Mouse (Mus musculus) layer of hippocampus, adult 8-10 months (tissue): ENCODE measurements around the gene Samd11. TPM values are rescaled to one million over a fixed set of nuclear protein-coding genes. Genes with fewer than 3 reads are reported as not detected.
A peak's percentile ranks its signal among the peaks of the same experiment; 100 is the strongest.

Experiments used
- DNase-seq, 2 experiments: peaks; one replicate each; pipeline ENCODE4 v3.0.0; 2022; ENCODE audit warnings: low spot score in 2 of 2
- total RNA-seq, 4 experiments: library from RNA; stranded (reverse); gene quantifications; 2 replicates each; pipeline ENCODE4 v1.2.4; 2022

Gene Samd11
- 1 to 10 TPM; 5.1 to 7.9 (median 6.0) TPM for total RNA-seq

DNA sequence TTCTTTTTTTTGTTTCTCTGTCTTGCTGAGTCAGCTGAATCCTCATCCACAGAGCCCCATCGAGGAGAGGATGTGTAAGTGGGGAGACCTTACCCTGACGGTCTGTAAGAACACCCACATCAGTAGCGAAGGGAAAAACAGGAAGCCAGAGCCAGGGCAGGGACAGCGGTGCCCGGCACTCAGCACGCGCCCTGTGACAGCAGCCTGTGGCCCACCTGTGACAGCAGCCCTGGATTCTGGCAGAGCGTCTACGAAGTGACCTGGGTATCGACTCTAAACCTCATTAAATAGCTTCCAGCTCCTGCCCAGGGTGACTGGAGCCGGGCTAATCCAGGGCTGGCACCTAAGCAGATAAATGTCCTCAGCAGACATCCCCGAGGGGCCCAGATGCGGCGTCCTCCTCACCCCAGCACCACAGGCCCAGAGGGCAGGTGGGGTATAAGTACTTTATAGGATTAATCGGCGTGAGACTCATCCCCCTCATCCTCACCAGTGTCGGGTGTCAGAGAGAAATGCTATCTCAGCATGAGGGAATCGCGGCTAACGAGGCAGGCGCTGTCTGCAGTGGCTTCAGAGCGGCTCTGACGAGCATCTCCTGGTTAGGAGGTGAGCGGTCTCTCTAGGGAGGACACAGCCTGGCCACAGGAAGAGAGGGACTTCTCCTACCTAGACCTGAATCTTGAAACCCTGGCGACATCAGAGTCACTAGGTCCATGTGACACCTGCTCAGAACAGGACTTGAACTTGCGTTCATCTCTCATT, at the start of gene Samd11:
Gene Samd11 (minus strand): TSS at position 580 of the 762 bp plus-strand sequence.
- no peak for DNase-seq

DNA sequence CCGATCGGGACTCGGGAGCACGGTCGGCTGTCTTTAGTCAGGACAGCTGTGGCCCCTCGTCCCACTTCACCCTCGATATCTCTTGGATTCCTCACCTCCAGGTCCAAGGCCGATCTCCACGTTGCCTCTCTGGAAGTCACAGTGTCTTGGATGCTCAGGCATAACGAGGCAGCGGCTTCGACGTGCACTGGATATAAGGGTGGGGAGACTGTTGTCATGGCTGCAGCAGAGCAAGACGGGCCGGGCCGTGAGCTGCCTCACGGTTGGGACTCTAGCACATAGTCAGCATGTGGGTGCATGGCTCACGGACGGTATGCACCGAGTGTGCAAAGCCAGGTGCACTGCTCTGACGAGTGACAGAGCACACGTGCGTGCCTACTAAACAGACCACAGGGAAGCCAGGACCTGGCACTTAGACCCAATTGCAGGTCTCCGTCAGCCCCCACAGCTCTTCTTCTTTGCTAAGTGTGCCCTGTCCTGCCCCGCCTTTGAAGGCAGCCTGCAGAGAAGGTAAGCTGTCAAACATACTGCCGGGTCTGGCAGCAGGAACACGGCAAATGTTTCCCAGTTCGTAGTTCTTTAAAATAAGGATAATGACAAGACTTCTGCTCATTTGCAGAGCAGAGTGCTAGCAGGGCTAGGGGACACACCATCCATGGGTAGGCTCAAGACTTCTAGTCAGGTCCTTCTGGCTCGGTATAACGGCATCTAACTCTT, 938 bp downstream of the Samd11 start:
- DNase-seq: no peak

- no peak for DNase-seq
These were observed 2.4 kb downstream of the Samd11 start for GRCm38 (mm10) chr4:156253043-156253442.

GRCm38 (mm10) chr4:156252619-156253018, 2.8 kb downstream of the Samd11 start:
- no peak for DNase-seq

DNA sequence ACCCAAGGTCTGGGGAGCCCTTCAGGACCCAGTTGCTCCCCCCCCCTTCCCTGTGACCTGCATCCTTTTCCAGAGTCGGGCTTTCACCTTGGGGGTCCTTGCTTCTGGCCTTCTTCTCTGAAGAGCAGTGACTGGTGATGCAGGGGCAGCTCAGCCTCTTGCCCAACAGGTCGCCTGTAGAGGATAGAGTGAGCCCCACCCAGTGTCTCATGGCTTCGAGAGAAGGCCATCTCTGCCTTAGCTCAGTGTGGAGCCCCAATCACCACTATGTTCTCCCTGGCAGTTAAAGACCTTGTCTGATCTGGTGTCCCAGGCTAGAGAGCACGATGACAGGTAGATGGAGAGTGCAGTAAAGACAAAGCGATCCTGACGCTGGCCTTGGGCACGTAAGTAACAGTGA, 3.3 kb downstream of the Samd11 start:
- no peak for DNase-seq

DNA sequence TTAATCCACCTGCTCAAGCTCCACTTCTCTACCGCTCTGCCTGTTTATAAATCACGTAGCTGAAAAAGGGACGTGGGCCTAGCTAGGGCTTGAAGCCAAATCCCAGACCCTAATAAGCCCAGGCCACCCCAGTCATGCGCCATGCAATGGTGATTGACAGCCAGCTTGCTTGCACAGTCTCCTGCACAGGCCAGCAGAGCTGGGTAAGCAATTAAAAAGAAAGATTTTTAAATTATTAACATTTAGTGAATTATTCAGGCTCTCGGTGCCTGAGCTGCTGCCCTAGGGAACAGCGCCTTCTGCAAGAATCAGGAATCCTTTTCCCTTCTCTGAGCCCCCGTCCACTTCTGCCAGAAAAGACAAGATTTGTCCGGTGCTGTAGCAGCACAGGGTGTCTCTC, 4.4 kb downstream of the Samd11 start:
- no peak for DNase-seq

- DNase-seq: no peak
These were observed 5.9 kb downstream of the Samd11 start for GRCm38 (mm10) chr4:156249567-156249966.

- no peak for DNase-seq
These were observed 18.6 kb downstream of the Samd11 start for GRCm38 (mm10) chr4:156236651-156237447.

DNA sequence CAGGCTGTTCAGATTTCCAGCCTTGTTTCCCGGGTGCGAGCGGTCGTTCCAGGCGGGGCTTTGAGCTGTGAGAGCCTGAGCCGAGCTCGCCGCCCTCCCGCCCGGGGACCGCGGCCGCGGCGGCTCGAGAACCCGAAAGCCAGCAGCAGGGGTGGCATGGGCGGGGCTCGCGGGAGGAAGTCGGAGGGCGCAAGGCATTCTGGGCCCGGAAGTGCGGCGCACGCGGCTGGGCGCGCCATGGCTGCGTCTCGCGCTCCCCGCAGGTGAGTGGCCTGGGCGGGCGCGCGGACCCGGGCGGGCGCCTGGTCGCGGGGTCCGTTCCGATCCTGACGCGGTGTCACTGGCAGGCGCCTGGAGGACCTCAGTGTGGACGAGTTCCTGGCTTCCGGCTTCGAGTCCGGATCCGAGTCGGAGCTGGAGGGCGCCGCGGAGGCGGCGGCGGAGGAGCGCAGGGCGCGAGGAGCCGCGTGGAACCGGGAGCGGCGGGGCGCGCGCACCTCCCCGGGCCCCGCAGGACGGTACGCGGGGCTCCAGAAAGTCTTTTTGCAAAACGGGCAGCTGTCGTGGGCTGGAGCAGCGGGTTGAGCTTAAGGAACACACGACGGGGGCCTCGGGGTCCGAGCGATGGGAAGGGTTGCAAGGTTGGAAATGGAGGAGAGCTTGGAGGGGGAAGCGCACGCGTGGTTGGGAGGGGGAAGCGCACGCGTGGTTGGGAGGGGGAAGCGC, 19.5 kb downstream of the Samd11 start, which contains the start of gene Noc2l:
Gene Noc2l (plus strand): TSS at position 203 of the 726 bp plus-strand sequence.
- peak; percentile 77 to 83 for DNase-seq

DNA sequence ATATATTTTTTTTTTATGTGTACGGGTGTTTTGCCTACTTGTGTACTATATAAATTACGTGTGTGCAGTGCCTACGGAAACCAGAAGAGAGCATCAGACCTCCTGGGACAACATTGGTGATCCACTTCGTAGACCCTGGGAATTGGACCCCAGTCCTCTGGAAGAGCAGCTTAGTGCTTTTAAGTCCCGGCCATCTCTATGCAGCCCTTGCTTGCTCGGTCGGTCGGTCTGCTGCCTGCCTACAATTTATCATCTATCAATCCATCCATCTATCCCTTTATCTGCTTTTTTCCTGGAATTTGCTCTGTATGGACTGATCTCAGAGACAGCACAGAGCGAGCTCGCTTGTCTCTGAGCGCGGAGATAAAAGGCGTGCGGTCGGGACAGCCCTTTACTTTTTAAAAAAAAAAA, 20.1 kb downstream of the Samd11 start:
- DNase-seq: no peak

GRCm38 (mm10) chr4:156234701-156235213, 20.7 kb downstream of the Samd11 start, which contains the start of gene Plekhn1:
TSS of gene Plekhn1 (minus strand) at chr4:156234857.
- DNase-seq: peak in 1 of 2 experiments; percentile 60

DNA sequence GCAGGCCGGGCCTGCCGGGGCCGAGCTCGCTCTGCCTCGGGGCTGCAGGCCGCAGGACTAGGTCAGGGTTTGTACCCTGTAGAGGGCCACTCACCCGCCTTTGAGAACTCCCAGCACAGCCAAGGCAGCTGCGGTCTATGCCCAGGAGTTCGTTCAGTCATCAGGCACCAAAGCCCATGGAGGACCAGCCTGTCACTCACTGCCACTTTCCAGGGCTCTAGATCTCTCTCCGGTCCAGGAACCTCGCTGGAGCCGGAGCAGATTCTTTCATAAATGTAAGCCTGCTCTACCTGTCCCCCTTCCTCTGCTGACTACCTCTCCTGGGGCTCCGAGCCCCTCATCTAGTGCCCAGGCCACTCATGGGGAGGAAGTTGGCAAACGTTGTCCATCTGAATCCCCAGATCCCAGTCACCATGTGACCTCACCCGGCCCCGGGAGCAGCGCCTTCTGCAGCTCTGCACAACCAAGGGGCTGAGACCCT, 21.4 kb downstream of the Samd11 start:
- DNase-seq: no peak

- DNase-seq: no peak
These were observed 26.9 kb downstream of the Samd11 start for GRCm38 (mm10) chr4:156228393-156229024.

DNA sequence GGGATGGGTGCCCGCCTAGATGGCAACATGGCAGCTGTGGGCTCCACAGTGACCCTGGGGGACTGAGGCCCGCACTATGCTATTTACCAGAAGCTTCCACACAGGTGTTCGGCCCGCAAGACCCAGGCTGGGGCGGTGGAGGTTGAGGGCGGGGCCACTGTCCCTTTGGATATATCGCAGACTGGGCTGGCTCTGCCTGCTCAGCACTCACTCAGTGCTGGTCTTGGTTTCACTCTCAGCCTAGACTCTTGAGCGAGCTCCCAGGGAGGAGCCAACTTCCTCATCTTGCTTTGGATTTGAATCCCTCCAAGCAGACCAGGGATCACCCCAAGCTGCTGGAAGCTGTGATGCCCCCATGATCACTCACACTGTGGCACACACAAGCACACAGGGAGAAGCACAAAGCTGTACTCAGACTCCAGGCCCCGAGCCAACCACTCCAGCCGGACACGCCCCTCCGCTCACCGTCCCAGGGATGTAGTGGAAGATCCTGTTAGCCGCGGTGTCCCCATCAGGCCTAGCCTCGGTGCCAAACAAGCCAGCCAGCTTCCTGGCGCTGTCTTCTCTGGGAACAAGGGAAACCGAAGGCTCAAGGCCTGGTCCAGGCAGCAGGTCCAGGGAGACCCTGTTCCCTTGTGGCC, 27.6 kb downstream of the Samd11 start:
- DNase-seq: no peak

GRCm38 (mm10) chr4:156224276-156224675, 31.2 kb downstream of the Samd11 start:
- DNase-seq: no peak

GRCm38 (mm10) chr4:156219936-156220335, 35.5 kb downstream of the Samd11 start:
- no peak for DNase-seq

DNA sequence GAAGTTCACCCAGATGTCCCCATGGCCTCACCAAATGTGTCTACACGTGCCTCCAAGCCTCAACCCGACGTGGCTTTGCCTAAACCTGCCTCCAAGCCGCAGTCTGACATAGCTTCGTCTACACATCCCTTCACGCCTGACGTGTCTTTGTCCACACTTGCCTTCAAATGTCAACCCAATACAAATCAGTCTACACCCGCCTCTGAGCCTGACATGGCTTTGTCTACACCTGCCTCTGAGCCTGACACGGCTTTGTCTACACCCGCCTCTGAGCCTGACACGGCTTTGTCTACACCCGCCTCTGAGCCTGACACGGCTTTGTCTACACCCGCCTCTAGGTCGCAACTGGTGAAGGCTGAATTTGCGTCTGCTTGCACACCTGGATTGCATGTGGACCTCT, 37.6 kb downstream of the Samd11 start:
- no peak for DNase-seq

DNA sequence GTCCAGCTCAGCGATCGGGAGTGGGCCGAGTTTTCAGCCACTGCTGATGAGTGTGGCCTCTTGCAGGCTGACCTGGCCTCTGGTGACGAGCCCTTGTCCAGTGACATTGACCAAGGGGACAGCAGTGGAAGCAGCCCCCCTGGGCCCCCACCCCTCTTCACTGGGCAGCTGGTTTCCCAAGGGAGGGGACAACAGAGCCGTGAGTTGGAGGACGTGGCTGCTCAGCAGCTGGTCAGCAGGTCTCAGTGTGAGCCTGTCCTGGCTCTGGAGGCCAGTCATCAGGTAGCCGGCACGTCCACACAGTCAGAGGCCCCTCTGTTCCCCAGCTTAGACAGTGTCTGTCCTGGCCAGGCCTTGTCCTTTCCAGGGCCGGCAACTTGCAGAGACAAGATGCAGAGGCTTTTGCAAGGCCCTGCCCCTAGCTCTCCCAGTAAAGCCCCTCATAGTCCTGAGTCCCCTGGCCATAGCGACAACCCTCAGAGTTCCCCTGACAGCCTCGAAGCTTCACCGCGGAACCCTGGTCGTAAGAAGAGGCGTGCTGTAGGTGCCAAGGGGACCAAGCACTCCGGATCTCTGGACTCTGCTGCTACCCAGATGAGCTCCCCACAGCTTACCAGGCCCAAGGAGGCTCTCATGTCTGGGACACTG, 38.3 kb downstream of the Samd11 start:
- no peak for DNase-seq

DNA sequence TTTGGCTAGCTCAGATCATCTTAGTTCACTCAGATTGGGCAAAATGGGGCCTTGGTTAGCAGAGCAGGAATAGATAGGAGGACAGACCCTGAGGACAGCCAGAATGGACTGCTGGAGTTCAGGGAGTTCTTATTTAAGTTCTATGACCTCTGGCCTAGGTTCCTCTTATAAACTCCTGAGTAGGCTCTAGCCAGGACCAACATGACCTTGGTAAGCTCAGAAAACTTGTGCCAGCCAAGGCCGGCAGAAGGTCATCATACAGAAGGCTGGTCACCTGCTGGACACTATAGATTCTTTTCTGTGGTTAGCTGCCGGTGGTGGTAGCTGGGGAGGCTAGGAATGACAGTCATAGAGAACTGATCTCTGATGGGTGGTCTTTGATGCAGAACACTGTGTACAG, 39.3 kb downstream of the Samd11 start:
- DNase-seq: no peak
